Mouse (Mus musculus): ENCODE data around the gene Erich6b. TPM values are rescaled to one million over a fixed set of nuclear protein-coding genes. Genes with fewer than 3 reads are reported as not detected.
A peak's percentile ranks its signal among the peaks of the same experiment; 100 is the strongest.

Erich6b gene
- not detected in 2 replicates for total RNA-seq (2014; rRNA removed)
- not detected in 2 replicates for polyA plus RNA-seq (2015; fragmentation: Nextera tagmentation; extraction: Ambion mirVana)

DNA sequence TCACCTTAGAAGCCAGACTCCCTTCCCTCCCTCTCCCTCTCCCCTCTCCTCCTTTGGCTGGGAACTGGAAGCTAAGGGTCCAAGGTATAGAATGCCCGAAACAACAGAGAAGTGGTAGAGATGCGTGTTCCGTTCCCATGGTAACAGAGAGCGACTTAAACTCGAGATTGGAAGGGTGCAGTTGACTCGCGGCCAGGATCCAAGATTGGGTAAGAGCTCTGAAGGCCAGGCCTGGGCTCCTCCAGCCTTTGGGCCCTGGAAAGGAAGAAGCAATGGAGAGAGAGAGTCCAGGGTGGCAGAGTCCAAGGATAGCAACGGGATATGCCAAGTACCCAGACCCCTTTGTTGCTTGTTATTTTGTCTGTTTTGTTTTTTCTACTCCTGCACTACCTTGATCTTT lies at the start of gene Erich6b:
Gene Erich6b (plus strand): TSS at position 180 of the 400 bp plus-strand sequence.
- Histone ChIP-seq H3K9me3 (ENCODE audit: low read length) (no peaks in the 10 kb centered on the region), H3K9ac (no peak within 1 kb of the TSS), H3K27me3 (ENCODE audit: insufficient read depth, low read length) (no peaks in the 10 kb centered on the region), H3K4me1 (ENCODE audit: insufficient read depth) (peaks cover 4% of the 10 kb centered on the region; the same call in 1 of the 2 replicates), H3K27ac (ENCODE audit: low read depth, low read length) (no peak within 1 kb of the TSS), H3K4me3 (ENCODE audit: low read depth, low read length) (no peak within 1 kb of the TSS), H3K36me3 (ENCODE audit: insufficient read depth) (no peaks in the 10 kb centered on the region), H3K4me2 (ENCODE audit: low read depth) (no peak within 1 kb of the TSS)
- 57% methylated on average over 8 of the region's 8 CpGs for WGBS
- ATAC-seq, result 0 out of 2 replicates have a peak, but pooled peaks have one; percentile 19
- DNase-seq, result no peak
- TF ChIP-seq CTCF (IDR thresholded peaks at IDR 0.05; ENCODE audit: low read depth), result no peak

DNA sequence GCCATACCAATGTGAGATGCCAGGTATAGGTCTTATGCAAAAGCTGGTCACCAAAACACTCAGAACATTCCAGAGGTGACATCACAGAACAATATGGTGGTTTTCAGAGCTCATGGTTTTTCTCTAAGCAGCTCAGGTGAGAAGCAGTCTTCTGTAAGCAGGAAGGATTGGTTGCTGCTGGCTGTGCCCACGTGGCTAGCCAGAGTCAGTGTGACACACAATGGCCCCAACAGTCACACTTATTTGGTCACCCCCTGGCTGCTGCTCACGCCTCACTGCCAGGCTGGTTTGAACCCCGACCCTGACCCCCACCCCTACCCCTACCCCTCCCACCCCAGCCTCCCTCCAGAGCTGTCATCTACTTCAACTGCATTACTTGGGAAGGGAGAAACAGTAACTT lies 49.1 kb upstream of the Erich6b start, which contains the start of gene Spert:
Gene Spert (minus strand): TSS at position 139 of the 400 bp plus-strand sequence.
- no peak within 1 kb of the TSS for H3K9ac ChIP-seq
- H3K9me3 ChIP-seq (ENCODE audit: low read length), result no peaks in the 10 kb centered on the region
- H3K4me1 ChIP-seq (ENCODE audit: insufficient read depth), result no peaks in the 10 kb centered on the region
- WGBS, result 69% methylated on average over 3 of the region's 3 CpGs
- H3K4me2 ChIP-seq (ENCODE audit: low read depth), result no peak within 1 kb of the TSS
- no peaks in the 10 kb centered on the region for H3K27me3 ChIP-seq (ENCODE audit: insufficient read depth, low read length)
- H3K4me3 ChIP-seq (ENCODE audit: low read depth, low read length), result no peak within 1 kb of the TSS
- ATAC-seq (no peak), DNase-seq (no peak)
- no peak within 1 kb of the TSS for H3K27ac ChIP-seq (ENCODE audit: low read depth, low read length)
- H3K36me3 ChIP-seq (ENCODE audit: insufficient read depth), result no peaks in the 10 kb centered on the region
- no peak for TF ChIP-seq CTCF (IDR thresholded peaks at IDR 0.05; ENCODE audit: low read depth)

DNA sequence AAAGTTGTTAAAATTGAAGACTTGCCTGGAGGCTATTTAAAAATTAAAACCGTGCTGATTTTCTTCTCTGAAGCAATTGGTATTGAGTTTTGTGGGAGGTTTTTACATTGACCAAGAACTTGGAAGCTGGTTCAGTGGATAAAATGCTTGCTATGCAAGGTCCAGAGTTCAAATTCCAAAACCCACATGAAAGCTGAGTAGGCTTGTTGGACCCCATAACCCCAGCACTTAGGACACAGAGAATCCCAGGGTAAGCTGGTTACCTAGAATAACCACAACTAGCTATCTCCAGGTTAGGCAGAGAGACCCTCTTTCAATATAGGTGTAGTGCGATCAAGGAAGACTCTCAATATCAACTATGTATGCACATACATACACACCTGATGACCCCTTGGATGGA lies 32.9 kb upstream of the Erich6b start:
- ATAC-seq, result no peak
- H3K4me1 ChIP-seq (ENCODE audit: insufficient read depth), result no peaks in the 10 kb centered on the region

DNA sequence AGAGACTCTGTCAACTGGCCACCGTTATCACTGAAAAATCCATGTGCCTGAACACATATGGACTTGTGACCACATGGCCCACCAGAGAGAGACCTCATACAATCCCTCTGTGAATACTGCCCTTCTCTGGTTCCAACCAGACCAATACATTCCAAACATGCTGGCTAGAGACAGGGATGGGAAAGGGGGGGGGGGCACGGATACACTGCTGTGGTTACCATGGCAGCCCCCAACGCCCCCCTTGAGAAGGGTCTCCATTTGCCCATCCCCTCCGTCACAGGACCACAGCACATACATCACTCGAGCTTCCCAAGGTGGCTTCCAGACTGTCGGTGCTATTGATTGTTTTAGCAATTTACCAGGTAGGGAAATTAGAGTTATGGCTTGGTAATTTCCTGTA lies 25.7 kb upstream of the Erich6b start:
- no peak overlapping the region for H3K4me2 ChIP-seq (ENCODE audit: low read depth)
- H3K36me3 ChIP-seq (ENCODE audit: insufficient read depth), result no peaks in the 10 kb centered on the region
- H3K27me3 ChIP-seq (ENCODE audit: insufficient read depth, low read length), result no peaks in the 10 kb centered on the region
- no peak for ATAC-seq
- no peak overlapping the region for H3K27ac ChIP-seq (ENCODE audit: low read depth, low read length)
- no peak overlapping the region for H3K9ac ChIP-seq
- TF ChIP-seq CTCF (IDR thresholded peaks at IDR 0.05; ENCODE audit: low read depth), result no peak
- DNase-seq, result no peak
- no peaks in the 10 kb centered on the region for H3K4me1 ChIP-seq (ENCODE audit: insufficient read depth)
- H3K4me3 ChIP-seq (ENCODE audit: low read depth, low read length), result no peak overlapping the region
- H3K9me3 ChIP-seq (ENCODE audit: low read length), result no peaks in the 10 kb centered on the region
- 87% methylated on average over 6 of the region's 6 CpGs for WGBS

More for the DNA sequence above, 32.9 kb upstream of the Erich6b start:
- Histone ChIP-seq H3K27me3 (ENCODE audit: insufficient read depth, low read length) (no peaks in the 10 kb centered on the region), H3K36me3 (ENCODE audit: insufficient read depth) (no peaks in the 10 kb centered on the region), H3K27ac (ENCODE audit: low read depth, low read length) (no peak overlapping the region), H3K9ac (no peak overlapping the region), H3K9me3 (ENCODE audit: low read length) (no peaks in the 10 kb centered on the region), H3K4me3 (ENCODE audit: low read depth, low read length) (no peak overlapping the region), H3K4me2 (ENCODE audit: low read depth) (no peak overlapping the region)
- 93% methylated on average over 2 of the region's 2 CpGs for WGBS
- TF ChIP-seq CTCF (IDR thresholded peaks at IDR 0.05; ENCODE audit: low read depth), result no peak
- no peak for DNase-seq

DNA sequence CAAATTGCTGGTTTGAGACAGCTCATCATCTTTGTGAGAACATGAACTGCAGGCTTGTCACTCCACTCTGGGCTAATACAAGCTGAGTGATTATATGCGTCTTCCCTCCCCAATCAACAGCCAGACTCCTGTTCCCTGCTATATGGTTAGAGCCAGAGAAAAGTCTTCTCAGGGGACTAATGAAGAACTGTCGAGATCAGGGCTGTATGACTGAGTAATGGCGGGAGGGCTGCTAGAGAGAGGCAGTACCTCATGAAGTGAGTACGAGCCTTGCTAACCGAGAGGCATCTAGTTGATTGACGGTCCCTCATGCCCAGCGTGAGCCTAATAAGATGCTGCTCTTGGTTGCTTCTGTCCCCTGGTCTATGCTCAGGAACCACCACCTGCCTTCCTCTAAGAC lies 19.1 kb upstream of the Erich6b start:
- H3K27ac ChIP-seq (ENCODE audit: low read depth, low read length), result 0 out of 2 replicates have a peak overlapping the region, but pooled peaks have one; percentile 50
- no peak for TF ChIP-seq CTCF (IDR thresholded peaks at IDR 0.05; ENCODE audit: low read depth)
- no peak overlapping the region for H3K4me3 ChIP-seq (ENCODE audit: low read depth, low read length)
- 55% methylated on average over 7 of the region's 7 CpGs for WGBS
- H3K4me1 ChIP-seq (ENCODE audit: insufficient read depth), result no peaks in the 10 kb centered on the region
- no peaks in the 10 kb centered on the region for H3K27me3 ChIP-seq (ENCODE audit: insufficient read depth, low read length)
- DNase-seq (no peak), ATAC-seq (peak; percentile 93)
- no peaks in the 10 kb centered on the region for H3K36me3 ChIP-seq (ENCODE audit: insufficient read depth)
- no peaks in the 10 kb centered on the region for H3K9me3 ChIP-seq (ENCODE audit: low read length)
- H3K9ac ChIP-seq, result no peak overlapping the region
- no peak overlapping the region for H3K4me2 ChIP-seq (ENCODE audit: low read depth)

DNA sequence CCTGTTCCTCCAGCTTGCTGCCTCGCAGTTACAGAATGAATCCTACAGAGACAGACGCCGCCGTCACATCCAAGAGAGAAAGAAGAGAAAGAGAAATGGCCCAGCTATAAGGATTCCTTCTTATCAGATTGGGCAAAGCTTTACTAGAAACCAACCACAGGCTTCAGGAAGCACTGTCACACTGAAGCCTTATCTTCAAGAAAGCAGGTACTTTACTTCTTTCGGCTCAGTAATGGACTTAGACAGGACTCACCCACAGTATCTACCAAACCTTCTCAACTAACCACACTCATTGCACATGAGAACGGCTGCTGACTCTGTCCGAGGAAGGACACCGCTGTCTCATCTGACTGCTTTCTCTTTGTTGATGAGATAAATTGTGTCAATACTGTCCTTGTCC lies 13.2 kb upstream of the Erich6b start:
- Histone ChIP-seq H3K27ac (ENCODE audit: low read depth, low read length) (no peak overlapping the region), H3K36me3 (ENCODE audit: insufficient read depth) (no peaks in the 10 kb centered on the region), H3K9ac (no peak overlapping the region), H3K9me3 (ENCODE audit: low read length) (no peaks in the 10 kb centered on the region), H3K4me3 (ENCODE audit: low read depth, low read length) (no peak overlapping the region), H3K4me1 (ENCODE audit: insufficient read depth) (no peaks in the 10 kb centered on the region), H3K4me2 (ENCODE audit: low read depth) (no peak overlapping the region), H3K27me3 (ENCODE audit: insufficient read depth, low read length) (no peaks in the 10 kb centered on the region)
- DNase-seq (no peak), ATAC-seq (no peak)
- TF ChIP-seq CTCF (IDR thresholded peaks at IDR 0.05; ENCODE audit: low read depth), result no peak
- 84% methylated on average over 8 of the region's 8 CpGs for WGBS

DNA sequence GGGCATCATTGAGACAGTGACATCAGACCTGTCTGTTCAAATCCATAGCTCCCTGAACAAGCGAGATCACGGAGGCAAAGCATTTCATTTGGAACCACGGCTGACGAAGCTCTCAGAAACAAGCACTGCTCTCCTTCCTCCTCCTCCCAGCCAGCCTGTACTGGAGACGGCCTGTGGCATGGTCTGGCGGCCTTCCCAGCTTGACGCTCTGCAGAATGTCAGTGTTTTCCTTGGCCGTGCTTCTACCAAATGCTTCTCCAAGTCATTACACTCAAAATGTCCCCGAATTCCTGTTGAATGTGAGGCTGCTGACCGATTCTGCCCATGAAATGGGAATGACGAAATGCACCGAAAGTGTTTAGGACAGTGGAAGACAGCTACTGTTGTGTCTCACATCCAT lies 6.7 kb upstream of the Erich6b start:
- Histone ChIP-seq H3K4me1 (ENCODE audit: insufficient read depth) (peaks cover 12% of the 10 kb centered on the region; the same call in 1 of the 2 replicates), H3K4me3 (ENCODE audit: low read depth, low read length) (no peak overlapping the region), H3K27me3 (ENCODE audit: insufficient read depth, low read length) (no peaks in the 10 kb centered on the region), H3K4me2 (ENCODE audit: low read depth) (0 out of 2 replicates have a peak overlapping the region, but pooled peaks have one; percentile 3), H3K27ac (ENCODE audit: low read depth, low read length) (no peak overlapping the region), H3K9ac (no peak overlapping the region), H3K9me3 (ENCODE audit: low read length) (no peaks in the 10 kb centered on the region), H3K36me3 (ENCODE audit: insufficient read depth) (no peaks in the 10 kb centered on the region)
- TF ChIP-seq CTCF (IDR thresholded peaks at IDR 0.05; ENCODE audit: low read depth), result no peak
- WGBS, result 46% methylated on average over 12 of the region's 12 CpGs
- peak; percentile 67 for ATAC-seq
- DNase-seq, result peak; percentile 62

Data from forebrain, postnatal 0 days (tissue).